Mouse (Mus musculus): Measurements from ENCODE around the gene Hdhd5.

- TF ChIP-seq CTCF (IDR thresholded peaks at IDR 0.05; ENCODE audit: low read depth, low read length) (no peak; the same call in 1 of the 2 replicates), POLR2A (IDR thresholded peaks at IDR 0.05; ENCODE audit: borderline replicate concordance, low read depth, low read length) (no peak)
These were observed 59.1 kb downstream of the Hdhd5 start for GRCm38 (mm10) chr6:120471991-120472441.
